Mouse (Mus musculus) spleen, adult 10 weeks (tissue): ENCODE results near the gene Cldn34a. TPM values are rescaled to one million over a fixed set of nuclear protein-coding genes. Genes with fewer than 3 reads are reported as not detected.

ENCODE experiments used
- polyA plus RNA-seq: library from polyadenylated mRNA; stranded (reverse); fragments of 350-450 nt; fragmentation: Illumina TruSeq; extraction: RNeasy Lipid Tissue Mini Kit (QIAGEN cat#74804); gene quantifications from one replicate; pipeline ENCODE4 v1.2.3, GENCODE M21; 2015; ENCODE audit warnings: low replicate concordance; ENCODE audit not compliant: insufficient read depth

Gene Cldn34a
- not detected for polyA plus RNA-seq

GRCm38 (mm10) chrX:152563034-152563433 lies at the start of gene Cldn34a:
TSS of gene Cldn34a (plus strand) at chrX:152563334.

Other genes with a start within 250 kb of the Cldn34a start
- 20.1 TPM for gene Kantr, start 235.8 kb upstream of the Cldn34a start, polyA plus RNA-seq
- 51.7 TPM for gene Tspyl2, start 220.9 kb upstream of the Cldn34a start, polyA plus RNA-seq
- 0.94 TPM for gene Gpr173, start 194.6 kb upstream of the Cldn34a start, polyA plus RNA-seq
- gene Shroom2, start 206.1 kb downstream of the Cldn34a start, polyA plus RNA-seq, result 1.3 TPM
- gene Gpr143, start 218.6 kb downstream of the Cldn34a start, polyA plus RNA-seq, result not detected